Mouse (Mus musculus) granulocyte monocyte progenitor cell, adult 5-6 weeks (primary cell): ENCODE data around the gene Zfp207. TPM values are rescaled to one million over a fixed set of nuclear protein-coding genes. Genes with fewer than 3 reads are reported as not detected.
"Not testable (repeated sequence)": the region's sequence is repeated elsewhere in the genome, so short reads cannot be mapped to it uniquely, and the experiment has no call there.

ENCODE experiments used
- ATAC-seq: replicated peaks from 2 replicates; pipeline ENCODE4 v1.8.0; 2016; ENCODE audit warnings: mild to moderate bottlenecking, moderate TSS enrichment, inconsistent platforms; ENCODE audit not compliant: poor library complexity, severe bottlenecking
- total RNA-seq, 2 experiments: library from RNA; stranded (forward) in 1 of 2; stranded (reverse) in 1 of 2; fragments of 200-712, 200-1000 nt in 1 of 2; fragments of >200 nt in 1 of 2; fragmentation: Nextera tagmentation in 1 of 2; gene quantifications; 2 replicates each; pipeline ENCODE4 v1.2.3; 2014 to 2017

The Zfp207 gene
- total RNA-seq, 2 experiments from 2014 or later: 268 to 278 TPM

DNA sequence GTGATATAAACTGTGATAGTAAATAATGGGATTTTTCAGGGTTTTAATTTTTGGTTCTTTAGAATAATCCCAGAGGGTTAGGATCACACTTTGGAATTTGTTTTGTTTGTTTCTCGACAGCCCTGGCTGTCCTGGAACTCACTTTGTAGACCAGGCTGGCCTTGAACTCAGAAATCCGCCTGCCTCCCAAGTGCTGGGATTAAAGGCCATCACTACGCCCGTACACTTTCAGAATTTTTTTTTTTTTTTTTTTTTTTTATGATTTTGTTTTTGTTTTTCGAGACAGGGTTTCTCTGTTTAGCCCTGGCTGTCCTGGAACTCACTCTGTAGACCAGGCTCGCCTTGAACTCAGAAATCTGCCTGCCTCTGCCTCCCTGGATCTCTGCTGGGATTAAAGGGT lies 24.8 kb downstream of the Zfp207 start:
- ATAC-seq: not testable (repeated sequence)

- ATAC-seq: no peak
Observed at GRCm38 (mm10) chr11:80410377-80410776, 27.3 kb downstream of the Zfp207 start.

GRCm38 (mm10) chr11:80417085-80417484 lies 34.0 kb downstream of the Zfp207 start:
- no peak for ATAC-seq

GRCm38 (mm10) chr11:80419743-80420142 lies 36.7 kb downstream of the Zfp207 start:
- ATAC-seq: 0 out of 2 replicates have a peak, but pooled peaks have one; percentile 20

DNA sequence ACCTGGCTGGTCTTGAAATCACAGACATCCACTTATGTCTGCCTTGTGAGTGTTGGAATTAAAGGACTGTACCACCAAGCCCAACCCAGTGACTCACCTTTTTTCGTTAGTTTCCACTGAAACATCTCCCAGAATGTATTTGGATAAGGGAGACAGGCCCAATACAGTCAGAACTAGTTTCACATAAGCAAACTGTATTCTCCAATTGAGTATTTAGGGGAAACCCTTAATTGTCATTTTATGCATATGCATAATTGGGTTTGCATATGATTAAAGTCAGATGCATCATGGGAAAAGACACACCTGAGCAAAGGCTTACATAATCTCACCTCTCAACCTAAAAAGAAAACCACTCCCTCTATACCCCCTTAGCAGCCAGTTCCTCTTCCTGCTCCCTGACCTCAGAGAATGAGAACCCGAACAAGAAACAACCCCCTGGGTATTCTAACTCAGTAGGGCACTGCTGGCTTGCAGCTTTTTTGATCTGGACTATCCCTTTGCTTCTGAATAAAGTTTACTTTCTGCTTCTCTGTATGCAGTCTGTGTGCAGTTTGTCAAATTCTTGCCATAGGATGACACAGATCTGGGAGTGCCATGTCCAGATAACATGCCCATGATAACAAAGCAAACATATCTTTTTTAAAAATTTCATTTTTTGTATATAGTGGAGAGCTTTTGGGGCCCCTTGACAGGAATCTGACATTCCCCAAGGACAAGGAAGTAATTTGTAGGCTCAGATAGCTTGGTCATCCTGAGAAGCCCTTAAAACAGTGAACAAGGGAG lies 37.3 kb downstream of the Zfp207 start:
- ATAC-seq: peak; percentile 68

DNA sequence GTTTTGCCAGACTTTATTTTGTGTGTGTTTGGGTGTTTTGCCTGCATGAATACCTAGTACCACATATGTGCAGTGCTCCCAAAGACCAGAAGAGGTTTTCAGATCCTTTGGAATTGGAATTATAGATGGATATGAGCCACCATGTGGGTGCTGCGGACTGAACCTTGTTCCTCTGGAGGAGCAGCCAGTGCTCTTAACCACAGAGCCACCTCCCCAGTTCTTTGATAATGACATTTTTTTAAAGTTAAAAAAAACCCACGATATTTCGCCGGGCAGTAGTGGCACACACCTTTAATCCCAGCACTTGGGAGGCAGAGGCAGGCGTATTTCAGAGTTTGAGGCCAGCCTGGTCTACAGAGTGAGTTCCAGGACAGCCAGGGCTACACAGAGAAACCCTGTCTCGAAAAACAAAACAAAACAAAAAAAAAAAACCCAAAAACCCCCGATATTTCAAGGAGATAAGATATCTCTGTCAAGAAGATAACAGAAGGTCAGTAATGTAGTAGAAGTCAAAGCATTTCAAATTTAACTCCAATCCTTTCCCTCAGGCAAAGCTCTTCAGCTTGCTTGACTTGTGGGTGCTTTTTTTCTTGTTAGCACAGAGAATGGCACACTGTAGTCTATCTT lies 38.5 kb downstream of the Zfp207 start:
- no peak for ATAC-seq

GRCm38 (mm10) chr11:80424691-80425090 lies 41.6 kb downstream of the Zfp207 start:
- no peak for ATAC-seq

- ATAC-seq: no peak
Observed at GRCm38 (mm10) chr11:80425247-80425778, 42.2 kb downstream of the Zfp207 start.

DNA sequence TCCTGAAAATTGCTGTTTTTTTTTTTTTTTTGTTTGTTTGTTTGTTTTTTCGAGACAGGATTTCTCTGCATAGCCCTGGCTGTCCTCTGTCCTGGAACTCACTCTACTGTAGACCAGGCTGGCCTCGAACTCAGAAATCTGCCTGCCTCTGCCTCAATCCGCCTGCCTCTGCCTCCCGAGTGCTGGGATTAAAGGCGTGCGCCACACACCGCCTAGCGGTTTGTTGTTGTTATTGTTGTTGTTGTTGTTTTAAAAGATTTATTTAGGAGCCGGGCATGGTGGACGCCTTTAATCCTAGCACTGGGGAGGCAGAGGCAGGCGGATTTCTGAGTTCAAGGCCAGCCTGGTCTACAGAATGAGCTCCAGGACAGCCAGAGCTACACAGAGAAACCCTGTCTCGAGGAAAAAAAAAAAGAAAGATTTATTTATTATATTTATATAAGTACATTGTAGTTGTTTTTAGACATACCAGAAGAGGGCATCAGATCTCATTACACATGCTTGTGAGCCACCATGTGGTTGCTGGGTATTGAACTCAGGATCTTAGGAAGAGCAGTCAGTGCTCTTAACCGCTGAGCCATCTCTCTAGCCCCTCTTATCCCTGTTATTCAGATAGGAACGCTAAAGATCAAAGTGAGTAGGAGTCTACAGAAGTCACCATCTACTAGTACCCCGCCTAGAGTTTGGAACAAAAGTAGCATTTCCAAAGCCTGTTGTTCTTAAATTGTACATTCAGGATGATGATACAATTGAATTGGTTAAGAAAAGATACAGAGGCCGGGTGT lies 43.1 kb downstream of the Zfp207 start:
- ATAC-seq: not testable (repeated sequence)

DNA sequence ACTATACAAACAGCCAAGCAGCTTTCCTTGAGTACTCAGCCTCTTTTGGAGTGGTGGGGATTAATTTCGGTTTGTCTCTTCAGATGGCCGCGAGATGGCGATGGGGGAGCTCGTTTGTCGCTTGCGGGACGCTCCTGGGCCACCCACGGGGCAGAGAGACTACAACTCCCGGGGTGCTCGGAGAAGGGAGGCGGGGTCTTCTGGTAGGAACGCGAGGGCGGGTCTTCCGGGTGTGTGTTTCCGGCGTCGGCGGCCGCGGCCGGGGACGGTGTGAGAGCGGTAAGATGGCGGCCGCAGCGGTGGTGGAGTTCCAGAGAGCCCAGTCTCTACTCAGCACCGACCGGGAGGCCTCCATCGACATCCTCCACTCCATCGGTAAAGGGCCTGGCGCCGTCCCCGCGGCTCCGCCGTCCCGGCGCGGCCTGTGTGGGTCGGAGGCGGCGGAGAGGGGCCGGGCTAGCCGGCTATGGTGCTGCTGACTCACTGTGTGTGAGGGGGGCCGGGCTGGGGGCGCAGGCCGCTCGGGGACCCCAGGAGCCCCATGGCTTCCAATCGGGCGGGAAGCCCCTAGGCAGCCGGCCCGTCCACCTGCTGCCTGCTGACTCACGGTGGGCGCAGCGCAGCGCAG lies 45.4 kb downstream of the Zfp207 start, which contains the start of gene Psmd11:
Gene Psmd11 (plus strand): TSS at position 235 of the 628 bp plus-strand sequence.
- peak; percentile 99 for ATAC-seq

DNA sequence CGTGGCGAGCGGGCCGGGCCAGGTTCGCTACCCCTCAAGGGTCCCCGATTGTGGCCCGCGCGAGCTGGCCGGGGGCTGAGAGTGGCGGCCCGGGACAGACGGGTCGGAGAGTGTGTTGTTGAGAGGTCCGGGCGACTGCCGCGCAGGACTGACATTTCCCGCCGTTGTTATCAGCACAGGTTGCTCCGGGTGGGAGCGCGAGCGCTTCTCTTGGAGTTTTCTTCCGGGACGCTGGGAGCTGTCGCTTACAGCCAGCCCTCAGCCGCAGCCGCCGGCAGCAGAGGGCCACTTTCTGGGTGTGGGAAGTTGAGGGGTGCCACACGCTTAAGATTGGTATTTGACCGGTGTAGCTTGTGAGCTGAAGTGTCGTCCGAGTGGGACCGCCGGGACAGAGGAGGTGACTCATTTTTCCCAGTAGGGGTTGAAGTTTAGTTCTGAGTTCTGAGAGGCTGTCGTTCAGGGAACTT lies 46.0 kb downstream of the Zfp207 start:
- ATAC-seq: peak; percentile 40

- no peak for ATAC-seq
Observed at GRCm38 (mm10) chr11:80429500-80430166, 46.6 kb downstream of the Zfp207 start.

GRCm38 (mm10) chr11:80430366-80430910 lies 47.4 kb downstream of the Zfp207 start:
- ATAC-seq: no peak

GRCm38 (mm10) chr11:80446916-80447315 lies 63.8 kb downstream of the Zfp207 start:
- ATAC-seq: no peak

DNA sequence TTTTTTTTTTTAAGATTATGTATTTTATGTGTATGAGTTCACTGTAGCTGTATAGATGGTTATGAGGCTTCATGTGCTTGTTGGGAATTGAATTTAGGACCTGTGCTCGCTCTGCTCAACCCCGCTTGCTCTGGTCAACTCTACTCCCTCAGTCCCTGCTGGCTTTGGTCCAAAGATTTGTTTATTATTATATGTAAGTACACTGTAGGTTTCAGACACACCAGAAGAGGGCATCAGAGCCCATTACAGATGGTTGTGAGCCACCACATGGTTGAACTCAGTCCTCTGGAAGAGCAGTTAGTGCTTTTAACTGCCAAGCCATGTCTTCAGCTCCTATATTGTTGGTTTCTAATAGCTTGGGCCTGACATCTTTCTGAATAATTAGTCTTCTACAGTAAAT lies 66.8 kb downstream of the Zfp207 start:
- ATAC-seq: no peak

DNA sequence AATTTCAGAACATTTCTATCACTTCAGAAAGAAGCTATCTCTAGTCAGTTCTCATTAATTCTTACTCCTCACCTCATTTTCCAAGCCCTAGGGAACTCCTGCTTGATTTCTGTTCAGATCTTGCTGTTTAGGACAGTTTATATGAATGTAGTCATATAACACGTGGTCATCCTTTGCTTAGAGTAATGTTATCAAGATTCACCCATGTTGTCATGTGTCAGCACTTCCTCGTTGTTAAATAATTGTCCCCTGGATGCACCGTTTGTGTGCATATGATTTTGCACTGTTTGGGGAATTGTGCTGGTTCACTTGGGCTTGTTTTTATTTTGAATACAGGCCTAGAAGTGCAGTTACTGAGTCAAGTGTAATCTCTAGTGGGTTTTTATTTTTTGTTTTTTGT lies 69.2 kb downstream of the Zfp207 start:
- no peak for ATAC-seq

DNA sequence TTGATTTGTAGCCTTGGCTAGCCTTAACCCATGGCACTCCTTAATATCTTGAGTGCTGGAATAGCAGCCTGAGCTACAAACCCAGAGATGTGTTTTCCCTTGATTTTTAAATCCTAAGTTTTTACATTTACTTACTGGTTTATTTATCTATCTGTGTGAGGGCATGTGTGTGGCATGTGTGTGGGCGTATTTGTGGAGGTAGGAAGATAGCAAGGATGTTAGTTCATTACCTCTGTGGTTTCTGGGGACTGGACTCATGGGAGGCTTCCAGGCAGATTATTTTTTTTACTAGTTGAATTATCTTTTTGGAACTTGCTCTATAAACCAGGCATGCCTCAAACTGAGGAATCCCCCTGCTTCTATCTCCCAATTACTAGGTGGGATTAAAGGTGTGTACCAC lies 70.1 kb downstream of the Zfp207 start:
- no peak for ATAC-seq
